Mouse (Mus musculus): ENCODE measurements around the gene Utp14b.

DNA sequence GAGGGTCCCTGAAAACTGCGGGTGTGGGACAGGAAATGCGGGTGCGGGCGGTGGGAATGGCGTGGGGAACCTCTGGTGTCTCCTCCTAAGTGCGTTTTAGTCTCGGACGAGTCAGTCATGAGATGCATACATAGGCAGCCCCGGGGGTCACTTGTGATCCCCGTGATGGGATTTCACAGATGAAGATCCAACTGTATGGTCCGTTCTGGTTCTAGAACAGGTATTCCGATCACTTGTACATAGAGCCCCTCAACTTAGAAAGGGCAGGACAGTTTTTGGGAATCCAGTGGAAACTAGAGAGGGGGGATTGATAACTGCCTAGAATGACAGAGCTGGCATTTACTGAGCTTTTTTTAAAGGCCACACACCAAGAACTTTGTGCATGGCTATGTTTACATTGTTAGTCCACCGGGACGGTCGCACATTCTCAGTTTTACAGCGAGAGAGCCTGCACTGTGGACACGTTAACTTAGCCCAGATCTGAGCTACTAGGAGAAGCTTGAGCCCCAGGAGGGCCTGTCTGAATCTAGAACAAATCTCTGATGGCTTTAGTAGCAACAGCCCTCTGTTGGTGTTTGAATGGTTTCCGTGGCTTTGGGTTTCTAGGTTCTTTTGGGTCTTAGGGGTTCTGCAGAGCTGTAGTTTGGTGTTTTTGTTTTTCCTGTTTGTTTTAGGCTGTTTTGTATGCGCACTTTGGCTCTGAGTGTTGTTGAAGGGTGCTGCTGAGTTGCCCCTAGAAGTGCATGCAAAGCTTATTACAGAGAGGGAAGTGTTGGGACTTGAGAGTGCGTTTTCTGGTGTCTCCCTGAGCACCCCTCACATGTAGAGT, 817 bp downstream of the Utp14b start:
- TF ChIP-seq CTCF (IDR thresholded peaks at IDR 0.05; ENCODE audit: extremely low read depth, insufficient read depth, insufficient read length, insufficient replicate concordance) (no peak), POLR2A (IDR thresholded peaks at IDR 0.05; ENCODE audit: low read depth, low read length) (no peak)

Measured in spleen, adult 2 months (tissue).